Mouse (Mus musculus): Measurements from ENCODE around the gene Rnf135. TPM values are rescaled to one million over a fixed set of nuclear protein-coding genes. Genes with fewer than 3 reads are reported as not detected.

Gene Rnf135
- polyA plus RNA-seq (2017; shearing (Covaris generic)), result 3.3 TPM

GRCm38 (mm10) chr11:80183705-80184255 lies at the start of gene Rnf135:
TSS of gene Rnf135 (plus strand) at chr11:80183851.

GRCm38 (mm10) chr11:80141825-80142521 lies 41.7 kb upstream of the Rnf135 start, which contains the start of gene Tefm:
TSS of gene Tefm (minus strand) at chr11:80142175.

GRCm38 (mm10) chr11:80153857-80154495 lies 29.7 kb upstream of the Rnf135 start, which contains the start of gene Adap2:
TSS of gene Adap2 (plus strand) at chr11:80154105.

GRCm38 (mm10) chr11:80208860-80209800 lies 25.5 kb downstream of the Rnf135 start, which contains the start of gene Rhot1:
TSS of gene Rhot1 (plus strand) at chr11:80209019.

Other genes with a start within 250 kb of the Rnf135 start
- 40.0 TPM for gene Utp6, start 221.5 kb upstream of the Rnf135 start, polyA plus RNA-seq (2017; shearing (Covaris generic))
- 52.8 TPM for gene Suz12, start 190.7 kb upstream of the Rnf135 start, polyA plus RNA-seq (2017; shearing (Covaris generic))
- 339 TPM for gene Crlf3, start 102.9 kb upstream of the Rnf135 start, polyA plus RNA-seq (2017; shearing (Covaris generic))
- gene Atad5, start 94.5 kb upstream of the Rnf135 start, polyA plus RNA-seq (2017; shearing (Covaris generic)), result 2.6 TPM
- gene Tefm, start 41.7 kb upstream of the Rnf135 start, polyA plus RNA-seq (2017; shearing (Covaris generic)), result 4.0 TPM
- not detected for gene Adap2, start 29.7 kb upstream of the Rnf135 start, polyA plus RNA-seq (2017; shearing (Covaris generic))
- gene Rhot1, start 25.2 kb downstream of the Rnf135 start, polyA plus RNA-seq (2017; shearing (Covaris generic)), result 51.8 TPM
- gene Rhbdl3, start 117.1 kb downstream of the Rnf135 start, polyA plus RNA-seq (2017; shearing (Covaris generic)), result 6.0 TPM
- 10.7 TPM for gene 5730455P16Rik, start 194.2 kb downstream of the Rnf135 start, polyA plus RNA-seq (2017; shearing (Covaris generic))
- 175 TPM for gene Zfp207, start 199.4 kb downstream of the Rnf135 start, polyA plus RNA-seq (2017; shearing (Covaris generic))
- gene Psmd11, start 244.8 kb downstream of the Rnf135 start, polyA plus RNA-seq (2017; shearing (Covaris generic)), result 141 TPM

Data from effector memory CD4-positive, alpha-beta T cell, adult 5 months (primary cell).